Mouse (Mus musculus): Measurements from ENCODE around the gene Xpnpep1.

The Xpnpep1 gene

DNA sequence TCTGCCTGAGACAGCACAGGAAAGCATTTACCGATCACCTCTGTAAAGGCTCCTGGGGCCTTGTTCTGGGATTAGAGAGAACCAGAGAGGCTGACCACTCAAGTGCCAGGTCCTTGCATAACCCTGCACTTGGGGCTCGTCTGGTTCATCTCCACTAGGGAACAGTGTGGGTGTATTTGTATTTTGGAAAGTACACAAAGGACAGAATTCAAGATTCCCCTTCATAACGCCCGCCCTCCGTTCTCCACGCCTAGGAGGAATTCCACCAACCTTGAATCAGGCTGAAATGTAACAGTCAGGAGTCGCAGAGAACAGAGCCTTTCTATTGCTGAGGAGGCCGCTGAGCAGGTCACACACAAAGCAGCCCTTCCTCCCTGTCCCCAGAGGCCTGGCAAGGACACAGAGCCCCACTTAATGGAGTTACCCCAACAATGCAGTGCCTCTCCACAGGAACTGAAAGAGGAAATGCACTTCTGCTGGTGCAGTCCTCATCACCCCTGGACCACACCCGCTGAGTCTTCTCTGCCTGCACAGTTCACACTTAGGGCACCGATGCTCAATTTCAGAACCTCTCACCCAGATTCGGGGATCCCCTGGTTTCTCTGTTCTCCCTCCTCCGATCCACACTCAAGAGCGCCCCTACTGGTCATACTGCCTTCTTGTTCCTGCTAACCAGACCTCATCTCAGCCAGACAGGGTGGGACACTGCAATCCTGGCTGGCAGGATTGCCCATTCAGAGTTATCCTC, 20.1 kb downstream of the Xpnpep1 start:
- H3K4me3 ChIP-seq (replicated peaks; ENCODE audit: low read length) = peak overlapping the region; percentile 50
- no peaks in the 10 kb centered on the region for H3K9me3 ChIP-seq (ENCODE audit: low read length)
- no peak for TF ChIP-seq POU5F1 (IDR thresholded peaks at IDR 0.05; ENCODE audit: borderline replicate concordance, low read length)
- TF ChIP-seq NANOG (IDR thresholded peaks at IDR 0.05; ENCODE audit: borderline replicate concordance, low read length) = no peak
- TF ChIP-seq CTCF (conservative IDR thresholded peaks at IDR 0.05; ENCODE audit: low read length) = peak; percentile 71
- H3K36me3 ChIP-seq (ENCODE audit: insufficient read depth, low read length) = peaks cover 73% of the 10 kb centered on the region
- H3K27me3 ChIP-seq (ENCODE audit: insufficient read depth, low read length) = no peaks in the 10 kb centered on the region
- peaks cover 99% of the 10 kb centered on the region for H3K4me1 ChIP-seq (replicated peaks; ENCODE audit: low read depth, low read length)

DNA sequence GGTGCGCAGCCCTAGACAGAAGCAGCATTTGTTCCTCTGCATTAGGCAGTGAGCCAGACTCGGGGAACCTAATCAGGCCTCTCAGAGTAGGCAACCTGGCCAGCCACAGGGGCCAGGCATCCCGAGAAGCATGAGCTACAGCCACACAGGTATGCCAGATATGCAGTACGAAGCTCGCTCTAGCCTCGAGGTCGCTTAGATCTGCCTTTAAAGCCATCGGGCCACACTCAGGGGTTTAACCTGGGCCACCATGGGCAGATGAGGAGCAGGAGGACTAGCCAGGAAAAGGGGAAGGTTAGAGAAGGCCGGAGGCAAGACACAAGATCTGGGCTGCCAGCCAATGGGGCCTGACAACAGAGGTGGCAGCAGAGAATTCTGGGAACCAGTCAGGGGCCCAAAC, 22.1 kb downstream of the Xpnpep1 start:
- peak overlapping the region; percentile 43 for H3K4me3 ChIP-seq (replicated peaks; ENCODE audit: low read length)
- H3K36me3 ChIP-seq (ENCODE audit: insufficient read depth, low read length) = peaks cover 77% of the 10 kb centered on the region
- no peaks in the 10 kb centered on the region for H3K9me3 ChIP-seq (ENCODE audit: low read length)
- no peak for TF ChIP-seq POU5F1 (IDR thresholded peaks at IDR 0.05; ENCODE audit: borderline replicate concordance, low read length)
- TF ChIP-seq NANOG (IDR thresholded peaks at IDR 0.05; ENCODE audit: borderline replicate concordance, low read length) = no peak
- peaks cover 98% of the 10 kb centered on the region for H3K4me1 ChIP-seq (replicated peaks; ENCODE audit: low read depth, low read length)
- no peaks in the 10 kb centered on the region for H3K27me3 ChIP-seq (ENCODE audit: insufficient read depth, low read length)

DNA sequence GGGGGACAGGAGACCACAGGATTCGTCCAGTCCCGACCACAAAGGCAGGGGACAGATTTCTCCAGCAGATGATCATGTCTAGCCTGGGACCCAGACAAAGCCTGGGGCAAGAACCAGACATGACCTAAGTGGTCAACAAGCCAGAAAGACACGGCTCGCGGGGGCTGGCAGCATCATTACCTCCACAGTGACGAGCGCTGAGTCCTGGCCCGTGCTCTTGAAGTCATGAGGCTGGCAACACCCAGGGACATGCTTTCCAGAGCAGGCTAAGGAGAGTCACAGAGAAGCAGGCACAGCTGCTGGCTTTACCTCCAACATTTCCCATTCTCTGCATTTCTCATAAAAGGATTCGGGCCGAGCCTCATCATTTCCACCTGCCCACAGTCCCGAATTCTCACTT, 22.8 kb downstream of the Xpnpep1 start:
- TF ChIP-seq POU5F1 (IDR thresholded peaks at IDR 0.05; ENCODE audit: borderline replicate concordance, low read length) (no peak), NANOG (IDR thresholded peaks at IDR 0.05; ENCODE audit: borderline replicate concordance, low read length) (no peak), CTCF (conservative IDR thresholded peaks at IDR 0.05; ENCODE audit: low read length) (no peak)
- Histone ChIP-seq H3K4me3 (replicated peaks; ENCODE audit: low read length) (no peak overlapping the region), H3K9me3 (ENCODE audit: low read length) (no peaks in the 10 kb centered on the region), H3K36me3 (ENCODE audit: insufficient read depth, low read length) (peaks cover 79% of the 10 kb centered on the region), H3K4me1 (replicated peaks; ENCODE audit: low read depth, low read length) (peaks cover 94% of the 10 kb centered on the region), H3K27me3 (ENCODE audit: insufficient read depth, low read length) (no peaks in the 10 kb centered on the region)

GRCm38 (mm10) chr19:53014910-53015710, 24.9 kb downstream of the Xpnpep1 start:
- Histone ChIP-seq H3K27me3 (ENCODE audit: insufficient read depth, low read length) (no peaks in the 10 kb centered on the region), H3K4me3 (replicated peaks; ENCODE audit: low read length) (peak overlapping the region; percentile 52), H3K4me1 (replicated peaks; ENCODE audit: low read depth, low read length) (peaks cover 94% of the 10 kb centered on the region), H3K36me3 (ENCODE audit: insufficient read depth, low read length) (peaks cover 86% of the 10 kb centered on the region), H3K9me3 (ENCODE audit: low read length) (no peaks in the 10 kb centered on the region)
- no peak for TF ChIP-seq CTCF (conservative IDR thresholded peaks at IDR 0.05; ENCODE audit: low read length)

- H3K4me1 ChIP-seq (replicated peaks; ENCODE audit: low read depth, low read length) = peaks cover 94% of the 10 kb centered on the region
- TF ChIP-seq CTCF (conservative IDR thresholded peaks at IDR 0.05; ENCODE audit: low read length) = no peak
- no peak for TF ChIP-seq NANOG (IDR thresholded peaks at IDR 0.05; ENCODE audit: borderline replicate concordance, low read length)
- no peak for TF ChIP-seq POU5F1 (IDR thresholded peaks at IDR 0.05; ENCODE audit: borderline replicate concordance, low read length)
- no peaks in the 10 kb centered on the region for H3K27me3 ChIP-seq (ENCODE audit: insufficient read depth, low read length)
- H3K36me3 ChIP-seq (ENCODE audit: insufficient read depth, low read length) = peaks cover 92% of the 10 kb centered on the region
- no peak overlapping the region for H3K4me3 ChIP-seq (replicated peaks; ENCODE audit: low read length)
- H3K9me3 ChIP-seq (ENCODE audit: low read length) = no peaks in the 10 kb centered on the region
Observed at GRCm38 (mm10) chr19:53013744-53014143, 26.3 kb downstream of the Xpnpep1 start.

DNA sequence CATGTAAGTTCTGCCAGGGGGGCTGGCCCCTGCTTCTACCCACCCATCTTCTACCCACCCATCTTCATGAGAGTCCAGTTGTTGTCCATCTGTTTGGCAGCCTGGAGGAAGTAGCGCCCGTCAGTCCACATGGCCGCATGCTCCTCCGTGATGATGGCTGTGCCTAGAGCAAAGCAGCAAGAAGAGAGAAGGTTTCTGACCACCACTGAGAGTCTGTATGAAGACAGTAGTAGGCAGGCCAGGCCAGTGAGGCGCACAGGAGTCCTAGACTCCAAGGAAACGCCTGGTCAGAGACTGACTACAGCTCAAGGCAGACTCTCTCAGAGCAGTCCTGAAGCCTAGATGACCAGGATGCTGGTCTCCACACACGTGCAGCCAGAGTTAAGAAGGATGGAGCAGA, 26.7 kb downstream of the Xpnpep1 start:
- no peaks in the 10 kb centered on the region for H3K9me3 ChIP-seq (ENCODE audit: low read length)
- peaks cover 94% of the 10 kb centered on the region for H3K4me1 ChIP-seq (replicated peaks; ENCODE audit: low read depth, low read length)
- H3K36me3 ChIP-seq (ENCODE audit: insufficient read depth, low read length) = peaks cover 90% of the 10 kb centered on the region
- no peaks in the 10 kb centered on the region for H3K27me3 ChIP-seq (ENCODE audit: insufficient read depth, low read length)
- no peak for TF ChIP-seq POU5F1 (IDR thresholded peaks at IDR 0.05; ENCODE audit: borderline replicate concordance, low read length)
- no peak for TF ChIP-seq CTCF (conservative IDR thresholded peaks at IDR 0.05; ENCODE audit: low read length)
- TF ChIP-seq NANOG (IDR thresholded peaks at IDR 0.05; ENCODE audit: borderline replicate concordance, low read length) = no peak
- H3K4me3 ChIP-seq (replicated peaks; ENCODE audit: low read length) = no peak overlapping the region

DNA sequence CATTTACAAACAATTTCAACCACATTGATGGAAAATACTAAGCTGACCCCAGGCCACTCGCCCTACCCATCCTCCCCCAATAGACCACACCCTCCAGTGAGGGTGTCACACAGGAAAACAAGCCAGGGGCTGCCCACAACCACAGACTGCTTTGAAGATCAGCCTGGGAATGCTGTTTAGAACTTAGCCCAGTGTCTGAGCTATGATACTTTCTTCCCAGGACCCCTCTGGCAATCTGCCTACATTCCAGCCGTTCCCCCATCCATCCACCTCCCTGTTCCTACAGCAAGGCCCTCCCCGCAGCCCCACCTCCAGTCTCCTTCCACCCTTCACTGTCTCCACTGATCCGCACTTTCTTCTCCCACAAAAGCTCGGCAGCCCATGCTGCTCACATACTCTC, 29.1 kb downstream of the Xpnpep1 start:
- peaks cover 95% of the 10 kb centered on the region for H3K4me1 ChIP-seq (replicated peaks; ENCODE audit: low read depth, low read length)
- TF ChIP-seq CTCF (conservative IDR thresholded peaks at IDR 0.05; ENCODE audit: low read length) (no peak), POU5F1 (IDR thresholded peaks at IDR 0.05; ENCODE audit: borderline replicate concordance, low read length) (no peak), NANOG (IDR thresholded peaks at IDR 0.05; ENCODE audit: borderline replicate concordance, low read length) (no peak)
- peaks cover 92% of the 10 kb centered on the region for H3K36me3 ChIP-seq (ENCODE audit: insufficient read depth, low read length)
- 0 out of 2 replicates have a peak overlapping the region, but pooled peaks have one; percentile 8 for H3K4me3 ChIP-seq (replicated peaks; ENCODE audit: low read length)
- no peaks in the 10 kb centered on the region for H3K9me3 ChIP-seq (ENCODE audit: low read length)
- no peaks in the 10 kb centered on the region for H3K27me3 ChIP-seq (ENCODE audit: insufficient read depth, low read length)

DNA sequence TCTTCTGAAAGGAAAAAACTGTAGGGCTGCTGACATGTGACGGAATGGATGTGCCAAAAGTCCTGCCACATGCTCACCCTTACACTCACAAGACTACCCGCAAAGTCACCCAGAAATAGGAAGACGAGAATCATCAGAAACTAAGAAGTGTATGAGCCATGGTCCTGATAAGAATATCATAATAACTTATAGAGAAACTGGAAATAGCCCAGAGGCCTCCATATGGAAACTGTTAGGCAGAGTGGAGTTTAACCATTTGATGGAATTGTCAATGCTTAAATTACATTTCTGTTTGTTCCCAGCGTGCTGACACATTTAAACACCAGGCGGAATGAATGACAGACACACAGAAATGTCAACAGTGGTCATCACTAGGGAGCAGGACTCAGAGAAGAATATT, 31.1 kb downstream of the Xpnpep1 start:
- Histone ChIP-seq H3K27me3 (ENCODE audit: insufficient read depth, low read length) (no peaks in the 10 kb centered on the region), H3K9me3 (ENCODE audit: low read length) (no peaks in the 10 kb centered on the region)
- TF ChIP-seq NANOG (IDR thresholded peaks at IDR 0.05; ENCODE audit: borderline replicate concordance, low read length) (no peak), POU5F1 (IDR thresholded peaks at IDR 0.05; ENCODE audit: borderline replicate concordance, low read length) (no peak), CTCF (conservative IDR thresholded peaks at IDR 0.05; ENCODE audit: low read length) (no peak)

More for the DNA sequence above, 31.1 kb downstream of the Xpnpep1 start:
- Histone ChIP-seq H3K36me3 (ENCODE audit: insufficient read depth, low read length) (peaks cover 92% of the 10 kb centered on the region), H3K4me3 (replicated peaks; ENCODE audit: low read length) (no peak overlapping the region), H3K4me1 (replicated peaks; ENCODE audit: low read depth, low read length) (peaks cover 90% of the 10 kb centered on the region)

Data from E14TG2a.4 (cell line).